In genomic region chr7:100974135-100974903, GRCm38 (mm10) we compare ENCODE assay signal across 8 mouse cellular contexts. TPM values are rescaled to one million over a fixed set of nuclear protein-coding genes. Genes with fewer than 3 reads are reported as not detected.
DNase-seq lines count a peak whose midpoint lies in the region; ATAC-seq lines count a peak whose summit lies in the region.

Gene P2ry6, minus strand, starts transcription at chr7:100974649.

- no peak for DNase-seq in kidney, adult 8-10 months
- peak; percentile 89 for DNase-seq in adrenal gland, adult 2 months
- no peak for DNase-seq in liver, embryonic 11.5 days (ENCODE audit: low spot score)
- DNase-seq in neural tube, embryonic 10.5 days (ENCODE audit: extremely low spot score, low spot score), result peak; percentile 31
- DNase-seq in urinary bladder, postnatal 25 days (ENCODE audit: low spot score), result no peak

- peak; percentile 72; the same call in 1 of the 2 replicates for ATAC-seq in kidney, embryonic 15.5 days (replicated peaks; ENCODE audit: low FRiP score)
- ATAC-seq in heart, embryonic 12.5 days (ENCODE audit: insufficient number of reproducible peaks, low FRiP score), result peak; percentile 36; the same call in 1 of the 2 replicates
- no peak; the same call in 1 of the 2 replicates for ATAC-seq in liver, embryonic 11.5 days (replicated peaks; ENCODE audit: low FRiP score)
- ATAC-seq in erythroid progenitor cell, adult 5-6 weeks (replicated peaks; ENCODE audit: low FRiP score, poor library complexity, severe bottlenecking), result no peak

- H3K9me3 ChIP-seq in kidney, embryonic 15.5 days (replicated peaks), result no peaks in the 10 kb centered on the region
- H3K9me3 ChIP-seq in heart, embryonic 12.5 days (replicated peaks), result no peaks in the 10 kb centered on the region
- H3K9me3 ChIP-seq in liver, embryonic 11.5 days (ENCODE audit: control insufficient read depth, low read length), result no peaks in the 10 kb centered on the region

- 4% methylated on average over 36 of the region's 36 CpGs for WGBS in kidney, embryonic 15.5 days
- 2% methylated on average over 36 of the region's 36 CpGs for WGBS in heart, embryonic 12.5 days
- WGBS in liver, embryonic 11.5 days, result 5% methylated on average over 36 of the region's 36 CpGs

- no peak within 1 kb of the TSS for H3K27ac ChIP-seq in kidney, embryonic 15.5 days
- no peak within 1 kb of the TSS for H3K27ac ChIP-seq in heart, embryonic 12.5 days (ENCODE audit: poor library complexity, severe bottlenecking)
- no peak within 1 kb of the TSS for H3K27ac ChIP-seq in liver, embryonic 11.5 days (ENCODE audit: low read depth, low read length)

- H3K36me3 ChIP-seq in kidney, embryonic 15.5 days, result no peaks in the 10 kb centered on the region
- no peaks in the 10 kb centered on the region for H3K36me3 ChIP-seq in heart, embryonic 12.5 days
- H3K36me3 ChIP-seq in liver, embryonic 11.5 days (ENCODE audit: control insufficient read depth, insufficient read depth, low read length), result no peaks in the 10 kb centered on the region

- H3K9ac ChIP-seq in kidney, embryonic 15.5 days, result peak within 1 kb of the TSS; percentile 36
- peak within 1 kb of the TSS; percentile 32 for H3K9ac ChIP-seq in heart, embryonic 12.5 days
- peak within 1 kb of the TSS; percentile 31; the same call in 1 of the 2 replicates for H3K9ac ChIP-seq in liver, embryonic 11.5 days (ENCODE audit: low read depth, low read length)

- H3K4me3 ChIP-seq in kidney, embryonic 15.5 days (replicated peaks), result peak within 1 kb of the TSS; percentile 43
- H3K4me3 ChIP-seq in heart, embryonic 12.5 days, result peak within 1 kb of the TSS; percentile 40
- peak within 1 kb of the TSS; percentile 46 for H3K4me3 ChIP-seq in liver, embryonic 11.5 days (ENCODE audit: low read depth, low read length)

- H3K27me3 ChIP-seq in kidney, embryonic 15.5 days, result peaks cover 36% of the 10 kb centered on the region
- H3K27me3 ChIP-seq in heart, embryonic 12.5 days (replicated peaks), result peaks cover 38% of the 10 kb centered on the region
- peaks cover 28% of the 10 kb centered on the region for H3K27me3 ChIP-seq in liver, embryonic 11.5 days (replicated peaks; ENCODE audit: control insufficient read depth, insufficient read depth, low read length)

- peaks cover 46% of the 10 kb centered on the region for H3K4me1 ChIP-seq in kidney, embryonic 15.5 days
- H3K4me1 ChIP-seq in heart, embryonic 12.5 days (replicated peaks), result peaks cover 39% of the 10 kb centered on the region
- H3K4me1 ChIP-seq in liver, embryonic 11.5 days (replicated peaks; ENCODE audit: control insufficient read depth, insufficient read depth, low read length), result peaks cover 21% of the 10 kb centered on the region

- H3K4me2 ChIP-seq in kidney, embryonic 15.5 days, result peak within 1 kb of the TSS; percentile 84
- peak within 1 kb of the TSS; percentile 69 for H3K4me2 ChIP-seq in heart, embryonic 12.5 days
- H3K4me2 ChIP-seq in liver, embryonic 11.5 days, result peak within 1 kb of the TSS; percentile 74

RNA-seq across cellular contexts. Expression of gene P2ry6, which starts in this region (rescaled TPM):
- polyA plus RNA-seq in kidney, embryonic 15.5 days (2015; fragmentation: Nextera tagmentation; extraction: Ambion mirVana), result 5.2 TPM in 2 replicates
- total RNA-seq in adrenal gland, adult 2 months (2021), result 10 to 100 TPM in 1 of 2 experiments, 1 to 10 TPM in 1; 5.3 to 12.6 TPM
- polyA plus RNA-seq in adrenal gland, adult 2 months (2012; rRNA removed), result 32.3 and 34.3 TPM in 2 replicates
- 2.3 and 2.6 TPM in 2 replicates for polyA plus RNA-seq in heart, embryonic 12.5 days (2016; fragmentation: Nextera tagmentation; extraction: Ambion mirVana)
- polyA plus RNA-seq in liver, embryonic 11.5 days (2014; fragmentation: Nextera tagmentation; extraction: Ambion mirVana), result 4.1 and 4.3 TPM in 2 replicates
- total RNA-seq in erythroid progenitor cell, adult 5-6 weeks (2015; ENCODE audit: low replicate concordance), result 2.9 and 5.0 TPM in 2 replicates
- total RNA-seq in erythroid progenitor cell, adult 5-6 weeks (2017; ENCODE audit: low replicate concordance), result 0.64 and 1.7 TPM in 2 replicates

Comparison
In these comparisons a context has a peak if more than half of its experiments do, and no peak if none do; other contexts are left out.
1. ATAC-seq: peak in kidney, embryonic 15.5 days (single experiment) and heart, embryonic 12.5 days (single experiment); none in liver, embryonic 11.5 days (single experiment) and erythroid progenitor cell, adult 5-6 weeks (single experiment).
2. DNase-seq: peak in adrenal gland, adult 2 months (single experiment) and neural tube, embryonic 10.5 days (single experiment); none in kidney, adult 8-10 months (0 of 2), liver, embryonic 11.5 days (single experiment) and urinary bladder, postnatal 25 days (single experiment).
3. Peak in every context shown above with its lines, with median percentiles within 50 percentile points of each other: H3K4me2 ChIP-seq, H3K4me3 ChIP-seq and H3K9ac ChIP-seq.